Mouse (Mus musculus) thymus, adult 2 months (tissue): Measurements from ENCODE around the gene Fbxl15. TPM values are rescaled to one million over a fixed set of nuclear protein-coding genes. Genes with fewer than 3 reads are reported as not detected.

Source experiments
- DNase-seq: peaks from one replicate; pipeline ENCODE4 v3.0.0; 2021
- H3K27ac ChIP-seq: fragments of 200-500 bp; 2 replicates; pipeline ENCODE4 v1.5.1; 2012; ENCODE audit warnings: low read length, control low read depth; ENCODE audit not compliant: control insufficient read depth, insufficient read depth
- H3K27me3 ChIP-seq: fragments of 200-500 bp; 2 replicates; pipeline ENCODE4 v1.6.1; 2012; ENCODE audit warnings: mild to moderate bottlenecking, low read length, moderate library complexity, mixed read lengths; ENCODE audit not compliant: control insufficient read depth, insufficient read depth
- H3K36me3 ChIP-seq: fragments of 200-500 bp; 2 replicates; pipeline ENCODE4 v1.6.1; 2012; ENCODE audit warnings: mild to moderate bottlenecking, low read length, moderate library complexity; ENCODE audit not compliant: control insufficient read depth, insufficient read depth
- H3K4me1 ChIP-seq: fragments of 200-500 bp; replicated peaks from 2 replicates; pipeline ENCODE4 v1.6.1; 2012; ENCODE audit warnings: low read length; ENCODE audit not compliant: control insufficient read depth, insufficient read depth
- H3K4me3 ChIP-seq: fragments of 200-500 bp; 2 replicates; pipeline ENCODE4 v1.5.1; 2012; ENCODE audit warnings: mild to moderate bottlenecking, low read length, control low read depth, moderate library complexity; ENCODE audit not compliant: control insufficient read depth, insufficient read depth
- CTCF ChIP-seq: fragments of 200-500 bp; IDR thresholded peaks from 2 replicates; pipeline ENCODE4 v1.5.1; 2012; ENCODE audit warnings: mild to moderate bottlenecking, control low read depth, low read length, moderate library complexity, borderline replicate concordance; ENCODE audit not compliant: control insufficient read depth, poor library complexity, insufficient read depth; ENCODE audit errors: extremely low read depth
- POLR2A ChIP-seq: fragments of 200-500 bp; IDR thresholded peaks from 2 replicates; pipeline ENCODE4 v1.6.1; 2012; ENCODE audit warnings: mild to moderate bottlenecking, low read length, control low read depth, moderate library complexity; ENCODE audit not compliant: control insufficient read depth, poor library complexity, insufficient read depth; ENCODE audit errors: extremely low read depth
- WGBS: fragments of 180-500 bp; shearing (Covaris S2); methylation state at CpG from one replicate; pipeline ENCODE4 v1.1.7; 2018; 5-methylcytosine and 5-hydroxymethylcytosine counted together
- polyA plus RNA-seq: library from polyadenylated mRNA; depleted of rRNA; stranded (reverse); fragments of >200 nt; gene quantifications from 2 replicates; pipeline ENCODE4 v1.2.3, GENCODE M21; 2012; rRNA removed

The Fbxl15 gene
- polyA plus RNA-seq, 1 experiment = 15.2 TPM

GRCm38 (mm10) chr19:46374477-46375088 lies 46.6 kb downstream of the Fbxl15 start:
- Histone ChIP-seq H3K27me3 (no peaks in the 10 kb centered on the region), H3K4me1 (no peaks in the 10 kb centered on the region), H3K36me3 (peaks cover 29% of the 10 kb centered on the region), H3K4me3 (no peak overlapping the region), H3K27ac (no peak overlapping the region)
- DNase-seq = no peak
- 93% methylated on average over 21 of the region's 21 CpGs for WGBS
- TF ChIP-seq CTCF (no peak), POLR2A (no peak)

DNA sequence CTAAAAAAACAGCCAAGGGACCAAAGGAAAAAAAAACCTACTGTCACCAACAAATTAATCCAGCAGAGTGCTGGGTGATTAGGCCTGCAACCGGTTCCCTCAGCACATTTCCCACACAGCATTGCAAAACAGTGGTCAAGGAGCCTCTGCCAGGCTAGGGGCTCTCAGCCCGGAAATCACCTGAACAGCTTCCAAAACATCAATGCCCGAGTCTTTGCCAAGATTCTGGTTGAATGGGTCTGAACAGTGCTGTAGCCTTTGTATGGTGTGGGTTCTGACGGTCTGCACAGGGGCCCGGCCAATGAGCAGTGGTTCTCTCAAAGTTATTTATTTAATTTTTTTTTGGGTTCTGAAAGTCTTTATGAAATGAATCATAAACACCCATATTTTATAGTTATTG lies 47.5 kb downstream of the Fbxl15 start:
- no peaks in the 10 kb centered on the region for H3K27me3 ChIP-seq
- no peaks in the 10 kb centered on the region for H3K4me1 ChIP-seq
- no peak for DNase-seq
- WGBS = 95% methylated on average over 5 of the region's 5 CpGs
- peaks cover 38% of the 10 kb centered on the region for H3K36me3 ChIP-seq
- no peak overlapping the region for H3K4me3 ChIP-seq
- no peak overlapping the region for H3K27ac ChIP-seq
- TF ChIP-seq CTCF (no peak), POLR2A (no peak)

- H3K27ac ChIP-seq = no peak overlapping the region
- no peaks in the 10 kb centered on the region for H3K27me3 ChIP-seq
- peaks cover 42% of the 10 kb centered on the region for H3K36me3 ChIP-seq
- H3K4me3 ChIP-seq = no peak overlapping the region
- WGBS = 88% methylated on average over 4 of the region's 4 CpGs
- no peaks in the 10 kb centered on the region for H3K4me1 ChIP-seq
- no peak for DNase-seq
- TF ChIP-seq CTCF (no peak), POLR2A (no peak)
Measured at GRCm38 (mm10) chr19:46375891-46376290, 47.9 kb downstream of the Fbxl15 start.

Other genes starting within 250 kb of the Fbxl15 start
- 0.31 and 1.7 TPM in 2 replicates for gene Elovl3, start 196.3 kb upstream of the Fbxl15 start, polyA plus RNA-seq
- gene Pitx3, start 179.9 kb upstream of the Fbxl15 start, polyA plus RNA-seq = 0.17 and 0.24 TPM in 2 replicates
- 113 and 120 TPM in 2 replicates for gene Gbf1, start 175.7 kb upstream of the Fbxl15 start, polyA plus RNA-seq
- gene Nfkb2, start 23.9 kb upstream of the Fbxl15 start, polyA plus RNA-seq = 107 and 122 TPM in 2 replicates
- 1.5 and 1.6 TPM in 2 replicates for gene Psd, start 1.0 kb upstream of the Fbxl15 start, polyA plus RNA-seq
- gene Cuedc2, start 10.5 kb downstream of the Fbxl15 start, polyA plus RNA-seq = 85.4 and 105 TPM in 2 replicates
- gene Mfsd13a, start 12.9 kb downstream of the Fbxl15 start, polyA plus RNA-seq = 16.8 and 20.6 TPM in 2 replicates
- 0.38 and 0.43 TPM in 2 replicates for gene 2310034G01Rik, start 22.1 kb downstream of the Fbxl15 start, polyA plus RNA-seq
- 163 and 164 TPM in 2 replicates for gene Actr1a, start 67.6 kb downstream of the Fbxl15 start, polyA plus RNA-seq
- gene Sufu, start 68.7 kb downstream of the Fbxl15 start, polyA plus RNA-seq = 31.3 and 40.8 TPM in 2 replicates
- 57.9 and 78.2 TPM in 2 replicates for gene Trim8, start 173.5 kb downstream of the Fbxl15 start, polyA plus RNA-seq
- 17.0 and 21.6 TPM in 2 replicates for gene Arl3, start 245.0 kb downstream of the Fbxl15 start, polyA plus RNA-seq
- gene Sfxn2, start 245.2 kb downstream of the Fbxl15 start, polyA plus RNA-seq = 5.6 and 6.5 TPM in 2 replicates